Mouse (Mus musculus) cerebellum, adult (tissue): ENCODE results near the gene Gm20831.
"Not testable (repeated sequence)": the region's sequence is repeated elsewhere in the genome, so short reads cannot be mapped to it uniquely, and the experiment has no call there.

ENCODE experiments used
- ATAC-seq: cut with Nextera tagmentation; 2 replicates; pipeline ENCODE4 v1.9.2; 2017; ENCODE audit warnings: mild to moderate bottlenecking, moderate library complexity, mixed read lengths; ENCODE audit not compliant: insufficient number of reproducible peaks, low FRiP score, low TSS enrichment

The Gm20831 gene

DNA sequence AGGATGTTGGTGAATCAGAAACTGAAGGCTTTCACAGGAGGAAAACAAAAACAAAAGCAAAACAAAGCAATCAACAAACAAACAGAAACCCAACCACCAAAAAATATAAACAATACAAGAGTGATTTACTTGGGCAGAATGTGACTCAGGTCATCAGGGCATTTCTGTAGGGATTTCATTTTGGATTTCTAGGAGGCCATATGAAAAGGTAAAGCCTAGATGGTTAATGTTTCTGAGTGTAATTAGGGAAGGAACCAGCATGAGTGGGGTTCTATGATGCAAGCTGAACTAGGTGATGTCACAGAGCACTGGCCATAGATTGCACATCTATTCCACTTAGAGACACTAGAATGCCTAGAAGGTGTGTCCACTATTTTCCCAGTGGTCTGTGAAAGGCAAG, at the start of gene Gm20831, which contains the start of gene Gm20772:
Gm20831 (plus strand) TSS at position 301 of the 400 bp plus-strand sequence.
Gm20772 (plus strand) TSS at position 301 of the 400 bp plus-strand sequence.
- not testable (repeated sequence) for ATAC-seq

DNA sequence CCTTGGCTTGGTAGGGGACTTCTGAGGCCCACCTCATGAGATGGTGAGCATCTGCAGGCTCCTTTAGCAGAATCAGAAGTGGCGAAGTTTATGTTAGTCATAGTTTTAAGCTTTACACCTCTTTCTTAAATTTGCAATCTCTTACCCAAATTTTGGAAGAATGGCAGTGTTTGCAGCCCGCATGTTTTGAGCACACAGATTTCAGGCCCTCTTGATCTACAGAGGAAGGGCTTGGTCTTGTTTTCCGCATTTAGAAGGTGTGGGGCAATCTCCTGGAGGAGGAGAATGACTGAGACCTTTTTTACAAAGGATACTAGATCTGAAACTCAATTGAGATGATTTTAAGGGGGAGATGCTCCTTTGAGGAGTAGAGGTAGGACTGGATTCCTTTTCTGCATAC, 28.4 kb upstream of the Gm20831 start, which contains the start of gene Gm21904:
Gm21904 (minus strand) TSS at position 101 of the 400 bp plus-strand sequence.
- ATAC-seq: not testable (repeated sequence)

DNA sequence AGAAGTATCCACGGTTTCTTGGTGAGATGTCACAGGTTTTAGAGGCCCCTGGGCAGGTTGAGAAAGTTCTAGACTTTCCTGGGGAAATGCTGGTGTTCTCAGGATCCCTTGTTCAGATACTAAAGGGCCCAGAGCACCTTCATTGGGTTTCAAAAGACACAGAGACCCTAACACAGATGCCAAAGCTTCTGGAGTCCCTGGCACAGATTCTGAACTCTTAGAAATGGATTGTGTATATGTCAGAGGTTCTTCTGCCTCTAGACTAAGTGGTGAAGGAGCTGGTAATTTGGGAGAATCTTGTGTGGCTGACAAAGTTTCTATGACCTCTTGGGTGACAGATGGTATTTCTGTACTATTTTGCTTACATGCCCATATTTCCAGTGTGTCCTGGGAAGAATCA, 62.7 kb downstream of the Gm20831 start, which contains the start of gene Srsy:
Srsy (minus strand) TSS at position 101 of the 400 bp plus-strand sequence.
- not testable (repeated sequence) for ATAC-seq
